Mouse (Mus musculus) cerebellum, adult 2 months (tissue): Measurements from ENCODE around the gene Tcaf3.

Experiments
- CTCF ChIP-seq: fragments of 200-500 bp; IDR thresholded peaks from 2 replicates; pipeline ENCODE4 v1.5.1; 2011; ENCODE audit warnings: low read depth, mild to moderate bottlenecking, control low read depth, low read length, moderate library complexity, borderline replicate concordance; ENCODE audit not compliant: insufficient read depth
- POLR2A ChIP-seq: fragments of 200-500 bp; IDR thresholded peaks from 2 replicates; pipeline ENCODE4 v1.6.1; 2011; ENCODE audit warnings: low read length, control low read depth, borderline replicate concordance; ENCODE audit not compliant: insufficient read depth

- TF ChIP-seq CTCF (no peak), POLR2A (no peak)
Observed at GRCm38 (mm10) chr6:42566076-42566598, 31.4 kb downstream of the Tcaf3 start.
